Mouse (Mus musculus): ENCODE data around the gene Tmem30b. TPM values are rescaled to one million over a fixed set of nuclear protein-coding genes. Genes with fewer than 3 reads are reported as not detected.

The Tmem30b gene
- polyA plus RNA-seq (2014; fragmentation: Illumina TruSeq; extraction: RNeasy Lipid Tissue Mini Kit (QIAGEN cat#74804); ENCODE audit: low read depth, low replicate concordance) = 0.24 TPM

GRCm38 (mm10) chr12:73546086-73546711, at the start of gene Tmem30b:
Gene Tmem30b (minus strand): TSS chr12:73546392.

GRCm38 (mm10) chr12:73584610-73585240, 38.5 kb upstream of the Tmem30b start, which contains the start of gene Prkch:
Gene Prkch (plus strand): TSS chr12:73584796.

Other genes with a start within 250 kb of the Tmem30b start
- 14.8 TPM for gene Prkch, start 38.4 kb upstream of the Tmem30b start, polyA plus RNA-seq (2014; fragmentation: Illumina TruSeq; extraction: RNeasy Lipid Tissue Mini Kit (QIAGEN cat#74804); ENCODE audit: low read depth, low replicate concordance)

All from heart, adult 10 weeks (tissue).